Mouse (Mus musculus): Measurements from ENCODE around the gene Lrfn5. TPM values are rescaled to one million over a fixed set of nuclear protein-coding genes. Genes with fewer than 3 reads are reported as not detected.

Gene Lrfn5
- not detected for total RNA-seq (2021)

- intact Hi-C loops (cut with DNase I): no loop called here
- DNase-seq: peak; percentile 4 to 9
These were observed at the start of gene Lrfn5 for GRCm38 (mm10) chr12:61522829-61523370. Lrfn5 (plus strand) TSS chr12:61523150.

DNA sequence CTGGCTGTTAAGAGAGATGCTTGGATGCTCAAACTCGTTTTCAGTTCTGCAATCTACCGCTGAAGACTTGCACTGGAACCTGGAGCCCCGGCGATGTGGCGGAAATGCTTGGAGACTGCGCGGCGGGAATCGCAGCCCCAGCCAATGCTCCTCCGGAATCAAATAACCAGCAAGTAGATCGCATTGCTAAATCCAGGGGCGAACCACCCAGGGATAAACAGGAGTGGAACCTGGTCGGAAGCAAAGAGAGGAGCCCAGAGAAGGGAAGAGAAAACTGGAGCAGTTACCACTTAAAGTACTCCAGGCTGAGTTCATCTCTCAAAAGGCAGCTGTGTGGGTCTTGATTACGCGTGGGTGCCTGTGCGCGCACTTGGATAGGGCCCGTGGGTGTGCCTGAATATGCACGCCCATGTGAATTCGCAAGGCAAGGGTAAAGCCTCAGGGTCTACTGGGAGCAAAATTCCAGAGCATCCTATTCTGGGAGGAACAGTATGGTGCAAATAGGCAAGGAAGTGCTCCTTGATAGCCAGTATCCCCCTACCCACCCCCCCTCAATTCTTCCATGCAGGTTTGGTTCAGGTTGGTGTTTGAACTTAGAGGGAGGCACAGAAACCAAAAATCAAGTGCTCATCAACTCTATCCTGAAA, 1.3 kb upstream of the Lrfn5 start:
- DNase-seq: no peak
- intact Hi-C loops (cut with DNase I): no loop called here

GRCm38 (mm10) chr12:61522148-61522828, 662 bp upstream of the Lrfn5 start:
- intact Hi-C loops (cut with DNase I): no loop called here
- no peak for DNase-seq

DNA sequence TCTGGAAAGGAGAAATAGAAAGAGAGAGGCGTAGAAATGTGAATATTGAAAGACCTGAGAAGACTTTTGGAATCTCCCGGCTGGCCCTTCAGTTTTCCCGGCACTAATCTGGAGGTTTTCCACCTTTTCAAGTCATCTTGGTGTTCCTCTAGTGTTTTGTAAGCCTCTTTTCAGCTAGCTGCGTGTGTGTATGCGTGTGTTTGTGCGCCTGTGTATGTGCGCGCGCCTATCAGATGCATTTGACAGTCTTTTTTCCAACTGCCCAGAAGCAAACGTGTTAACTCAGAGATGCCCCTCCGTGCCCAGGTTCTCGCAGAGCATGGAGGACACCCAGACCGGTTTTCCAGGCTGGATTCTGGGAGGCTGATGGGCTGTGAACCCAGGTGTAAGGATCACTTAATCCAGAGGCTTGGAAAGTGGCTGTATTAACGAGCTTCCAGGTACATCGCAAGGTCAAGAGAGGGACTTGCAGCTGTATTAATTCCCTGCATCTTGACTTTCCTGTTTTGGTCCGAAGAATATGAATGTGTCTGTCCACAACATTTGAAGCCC, 757 bp downstream of the Lrfn5 start:
- intact Hi-C loops (cut with DNase I): no loop called here
- DNase-seq: no peak

DNA sequence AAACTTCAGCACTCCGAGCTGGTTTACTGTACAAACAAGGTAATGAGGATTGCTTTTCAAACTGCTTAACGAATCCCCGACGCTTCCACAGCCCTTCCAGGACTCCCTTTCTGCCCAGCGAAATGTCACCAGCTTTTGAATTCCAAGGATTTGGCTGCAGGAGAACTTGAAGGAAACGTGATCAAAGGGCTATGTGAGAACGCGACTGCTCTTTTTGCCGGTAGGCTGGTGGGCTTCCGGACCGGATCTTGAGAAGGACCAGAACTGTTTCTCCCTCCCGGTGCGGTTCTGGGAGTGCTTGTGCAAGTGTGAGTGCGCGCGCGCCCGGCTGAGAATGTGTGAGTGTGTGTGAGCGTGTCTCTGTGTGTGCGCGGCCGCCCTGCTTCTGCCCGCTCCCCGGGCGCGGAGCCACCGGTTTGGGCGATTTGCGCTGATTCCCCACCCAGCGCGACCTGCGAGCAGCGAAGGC, 1.3 kb downstream of the Lrfn5 start:
- intact Hi-C loops (cut with DNase I): no loop called here
- no peak for DNase-seq

DNA sequence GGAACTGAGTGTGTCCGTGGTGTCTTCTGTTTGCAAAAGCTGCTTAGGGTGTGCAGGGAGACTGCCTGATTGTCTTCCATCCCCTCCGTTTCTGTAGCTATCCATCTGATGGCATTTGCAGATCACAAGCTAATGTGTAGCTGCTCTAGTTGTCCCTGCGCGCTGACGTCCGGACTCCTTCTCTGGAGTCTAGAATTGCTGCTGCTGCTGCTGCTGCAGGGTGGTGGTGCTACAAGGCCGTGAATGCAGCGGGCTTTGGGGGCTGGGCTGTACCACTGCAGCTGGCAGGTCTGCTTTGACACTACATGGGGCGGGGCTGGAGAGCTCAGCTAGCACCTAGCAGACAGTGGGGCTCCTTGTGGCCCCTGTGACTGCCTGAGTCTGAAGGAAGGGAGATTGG, 3.2 kb downstream of the Lrfn5 start:
- no peak for DNase-seq
- intact Hi-C loops (cut with DNase I): no loop called here

- intact Hi-C loops (cut with DNase I): no loop called here
- no peak for DNase-seq
These were observed 57.0 kb downstream of the Lrfn5 start for GRCm38 (mm10) chr12:61579949-61580348.

DNA sequence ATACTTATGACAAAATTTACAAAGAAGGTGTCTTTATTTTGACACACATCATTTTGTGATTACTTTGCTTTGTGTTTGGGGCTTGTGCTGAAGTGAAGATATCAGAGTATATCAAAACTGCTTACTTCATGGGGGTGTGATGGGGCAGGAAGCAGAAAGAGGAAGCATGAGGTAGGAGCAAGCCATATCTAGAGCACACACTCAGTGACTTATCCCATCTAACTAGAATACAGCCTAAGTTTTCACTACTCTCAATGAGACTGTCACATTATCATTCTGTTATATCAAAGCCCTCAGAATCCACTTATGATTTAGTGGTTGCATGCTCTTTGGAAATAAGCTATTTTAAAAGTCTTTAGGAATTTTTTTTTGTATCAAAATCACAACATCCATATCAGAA, 77.4 kb downstream of the Lrfn5 start:
- intact Hi-C loops (cut with DNase I): no loop called here
- DNase-seq: no peak

DNA sequence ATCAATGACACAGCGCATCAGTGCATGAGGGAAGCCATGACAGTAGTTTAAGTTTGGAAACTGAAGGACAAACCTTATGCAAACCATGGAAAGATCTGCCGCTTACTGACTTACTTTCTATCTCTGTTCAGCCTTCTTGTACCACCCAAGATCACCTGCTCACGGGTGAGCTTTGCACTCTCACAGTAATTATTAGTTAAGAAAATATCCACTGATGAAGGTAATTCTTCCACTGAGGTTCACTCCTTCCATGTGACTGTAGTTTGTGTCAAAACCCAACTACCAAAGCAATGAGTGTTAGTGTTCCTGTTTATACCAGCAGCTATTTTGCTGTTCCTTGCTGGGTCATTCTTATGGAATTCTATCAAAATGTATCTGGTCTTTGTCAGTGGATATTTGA, 84.9 kb downstream of the Lrfn5 start:
- DNase-seq: no peak
- intact Hi-C loops (cut with DNase I): no loop called here

GRCm38 (mm10) chr12:61610081-61610480, 87.1 kb downstream of the Lrfn5 start:
- no peak for DNase-seq
- intact Hi-C loops (cut with DNase I): no loop called here

DNA sequence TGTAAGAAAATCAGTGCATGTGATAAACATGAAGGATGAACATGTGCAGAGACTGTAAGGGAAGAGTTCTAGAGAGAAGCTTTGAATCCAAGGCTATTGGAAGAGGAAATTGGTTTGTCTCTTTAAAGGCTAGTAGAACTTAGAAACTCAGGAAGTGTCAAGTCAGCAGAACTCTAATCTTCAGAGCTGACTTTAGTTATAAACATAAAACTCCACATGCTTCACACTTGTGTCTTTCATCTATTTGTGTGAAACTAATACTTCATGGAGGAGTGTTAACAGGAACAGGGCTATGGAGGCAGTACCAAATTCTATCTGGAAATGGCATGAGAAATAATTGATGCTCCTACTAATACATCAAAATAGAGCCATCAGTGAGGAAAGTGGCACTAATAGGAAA, 101.6 kb downstream of the Lrfn5 start:
- intact Hi-C loops (cut with DNase I): no loop called here
- DNase-seq: no peak

- DNase-seq: no peak
- intact Hi-C loops (cut with DNase I): no loop called here
These were observed 131.4 kb downstream of the Lrfn5 start for GRCm38 (mm10) chr12:61654380-61654779.

GRCm38 (mm10) chr12:61723158-61723557, 200.2 kb downstream of the Lrfn5 start:
- DNase-seq: no peak
- intact Hi-C loops (cut with DNase I): no loop called here

DNA sequence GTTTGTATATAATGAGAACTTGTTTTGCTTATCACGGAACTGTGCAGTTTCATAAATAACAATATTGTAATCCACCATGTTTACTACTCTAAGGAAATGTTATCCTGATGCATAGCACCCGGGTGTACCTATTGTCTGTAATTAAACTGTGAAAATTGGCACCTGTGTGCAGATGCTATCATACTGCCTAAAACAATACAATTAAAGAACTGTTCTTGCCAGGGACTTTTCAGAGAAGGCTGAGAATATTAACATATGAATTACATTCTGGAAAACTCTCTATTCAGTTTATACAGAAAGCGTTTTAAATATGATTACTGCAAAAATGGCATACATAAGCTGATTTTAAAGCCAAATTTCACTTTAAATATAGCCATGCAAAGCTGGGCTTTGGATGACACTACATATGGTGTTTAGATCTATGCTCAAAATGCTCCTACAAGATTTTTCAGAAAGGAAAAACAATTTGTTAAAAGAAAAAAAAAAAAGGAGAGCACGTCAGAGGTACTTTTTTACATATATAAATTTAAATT, 284.2 kb downstream of the Lrfn5 start:
- intact Hi-C loops (cut with DNase I): no loop called here
- DNase-seq: no peak

- intact Hi-C loops (cut with DNase I): no loop called here
- DNase-seq: no peak
These were observed 300.7 kb downstream of the Lrfn5 start for GRCm38 (mm10) chr12:61823601-61824000.

GRCm38 (mm10) chr12:61826311-61826710, 303.4 kb downstream of the Lrfn5 start:
- intact Hi-C loops (cut with DNase I): no loop called here
- DNase-seq: no peak

DNA sequence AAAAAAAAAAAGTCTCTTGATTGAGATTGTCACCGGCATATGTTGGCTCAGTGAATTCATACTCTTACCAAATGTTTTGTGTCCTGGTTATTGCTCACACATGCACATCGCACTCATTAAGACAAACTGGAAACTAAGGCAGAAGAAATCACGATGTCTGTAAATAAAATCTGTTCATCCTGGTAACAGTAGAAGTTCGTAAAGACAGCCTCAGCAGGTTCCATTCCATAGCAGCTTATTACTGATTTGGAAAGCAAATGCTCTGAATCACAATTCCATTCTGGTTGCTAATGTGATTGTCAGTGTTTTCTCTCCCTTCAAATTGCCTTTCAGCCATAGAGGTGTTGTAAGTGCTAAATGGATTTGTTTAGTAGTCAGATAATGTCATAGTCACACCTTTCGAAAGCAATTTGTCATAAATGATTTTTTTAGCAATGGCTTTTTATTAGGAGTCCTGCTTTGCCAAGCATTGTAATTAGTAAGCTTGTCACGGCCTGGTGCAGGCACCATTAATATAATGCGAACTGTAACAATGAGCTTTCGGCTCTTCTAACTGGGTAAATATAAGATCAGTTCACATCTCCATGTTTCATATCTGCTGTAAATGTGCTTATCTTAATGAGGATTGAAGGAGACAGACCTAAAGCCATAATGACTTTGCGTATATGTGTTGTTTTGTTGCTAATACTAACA, 319.8 kb downstream of the Lrfn5 start:
- DNase-seq: no peak
- intact Hi-C loops (cut with DNase I): no loop called here

GRCm38 (mm10) chr12:61854183-61854582, 331.2 kb downstream of the Lrfn5 start:
- intact Hi-C loops (cut with DNase I): no loop called here
- no peak for DNase-seq
